ENCODE assay signal across 21 mouse cellular contexts in genomic region chr19:36773716-36774459, GRCm38 (mm10). TPM values are rescaled to one million over a fixed set of nuclear protein-coding genes. Genes with fewer than 3 reads are reported as not detected.
DNase-seq lines count a peak whose midpoint lies in the region; ATAC-seq lines count a peak whose summit lies in the region.
"Had no signal": no experiment of that assay in that cellular context is flagged by ENCODE, and none has a peak within 500 bp of the region (broad histone marks: within the 10 kb centered on the region; RNA-seq: fewer than 3 reads in every experiment).

No protein-coding gene starts in this region.

- no peak for DNase-seq in frontal cortex, postnatal 36 days (ENCODE audit: low spot score in 2 of 2)
- peak; percentile 37 for DNase-seq in layer of hippocampus, adult 9-11 months
- no peak for DNase-seq in layer of hippocampus, adult 9-10 months (ENCODE audit: low spot score)
- DNase-seq in cerebellum, adult 9-11 months = peak; percentile 69
- DNase-seq: adrenal gland, adult 8-10 months; gastrocnemius, postnatal 10 days; heart, postnatal 36 days; kidney, adult 2 months; kidney, postnatal 36 days; lung, postnatal 4 days had no signal

- peak; percentile 23; the same call in 1 of the 2 replicates for ATAC-seq in frontal cortex, adult (ENCODE audit: low TSS enrichment)
- ATAC-seq in erythroblast, adult 5-6 weeks (replicated peaks; ENCODE audit: low FRiP score, poor library complexity, severe bottlenecking) = no peak
- ATAC-seq in megakaryocyte progenitor cell, adult 5-6 weeks (replicated peaks; ENCODE audit: poor library complexity) = no peak
- no peak for ATAC-seq in monocyte, adult 5-6 weeks (replicated peaks; ENCODE audit: insufficient number of reproducible peaks, low FRiP score, low TSS enrichment, poor library complexity, severe bottlenecking)
- ATAC-seq: forebrain, embryonic 13.5 days; hindbrain, postnatal 0 days; intestine, embryonic 15.5 days; lung, postnatal 0 days; midbrain, embryonic 13.5 days had no signal

RNA-seq across cellular contexts. Expression of gene Ppp1r3c, which starts 37.4 kb away (rescaled TPM):
- not detected in 2 replicates for total RNA-seq in erythroblast, adult 5-6 weeks (2015; ENCODE audit: low replicate concordance)
- not detected in 2 replicates for total RNA-seq in erythroblast, adult 5-6 weeks (2017; ENCODE audit: low replicate concordance)
- not detected in 2 replicates for total RNA-seq in megakaryocyte progenitor cell, adult 5-6 weeks (2015)
- total RNA-seq in megakaryocyte progenitor cell, adult 5-6 weeks (2017) = not detected in 2 replicates
- total RNA-seq in monocyte, adult 5-6 weeks (2017) = not detected in 3 replicates
- total RNA-seq: granulocyte monocyte progenitor cell, adult 5-6 weeks; megakaryocyte-erythroid progenitor cell, adult 5-6 weeks had no signal

Comparison
In these comparisons a context has a peak if more than half of its experiments do, and no peak if none do; other contexts are left out.
1. DNase-seq: peak in layer of hippocampus, adult 9-11 months (single experiment) and cerebellum, adult 9-11 months (single experiment); none in frontal cortex, postnatal 36 days (0 of 2) and layer of hippocampus, adult 9-10 months (single experiment).